17 mouse cellular contexts compared by ENCODE assay signal in the genomic region with DNA sequence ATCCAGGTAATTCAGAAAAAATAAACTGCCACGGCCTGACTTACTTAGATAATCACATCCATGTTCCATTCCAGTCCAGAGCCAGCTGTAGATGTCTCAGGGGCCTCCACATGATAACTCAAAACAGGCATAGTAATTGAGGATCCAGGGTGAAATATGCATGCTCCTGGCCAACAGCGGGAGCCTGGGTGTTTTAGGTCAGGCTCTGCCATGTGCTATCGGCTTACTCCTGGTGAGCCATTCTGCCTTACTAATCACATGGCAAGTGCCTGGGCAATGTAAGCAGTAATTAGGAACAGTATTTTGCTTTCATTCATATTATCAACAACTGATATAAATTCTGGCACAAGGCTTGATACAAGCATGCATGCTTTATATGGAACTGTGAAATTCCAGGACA. TPM values are rescaled to one million over a fixed set of nuclear protein-coding genes. Genes with fewer than 3 reads are reported as not detected.
DNase-seq lines count a peak whose midpoint lies in the region; ATAC-seq lines count a peak whose summit lies in the region.
"Had no signal": no experiment of that assay in that cellular context is flagged by ENCODE, and none has a peak within 500 bp of the region (broad histone marks: within the 10 kb centered on the region; RNA-seq: fewer than 3 reads in every experiment).

No protein-coding gene starts in this region.

- peak; percentile 50; the same call in 1 of the 2 replicates for ATAC-seq in neural tube, embryonic 13.5 days (ENCODE audit: low read depth)
- peak; percentile 86 for ATAC-seq in heart, embryonic 15.5 days (replicated peaks; ENCODE audit: insufficient number of reproducible peaks, insufficient read depth, low FRiP score, low read depth)
- ATAC-seq: intestine, postnatal 0 days had no signal

- H3K27ac ChIP-seq in neural tube, embryonic 13.5 days (replicated peaks), result no peak overlapping the region
- peak overlapping the region; percentile 80 for H3K27ac ChIP-seq in heart, embryonic 15.5 days
- H3K27ac ChIP-seq: forebrain, embryonic 12.5 days; hindbrain, embryonic 14.5 days; lung, embryonic 15.5 days had no signal

- peak; percentile 19 to 21 for DNase-seq in cerebellum, postnatal 10 days
- no peak for DNase-seq in cerebellum, adult 9-11 months
- DNase-seq in neural tube, embryonic 10.5 days (ENCODE audit: extremely low spot score, low spot score), result no peak
- no peak for DNase-seq in ovary, adult 18-20 months (ENCODE audit: low spot score)
- no peak for DNase-seq in spleen, postnatal 14 days (ENCODE audit: low spot score in 2 of 2)
- no peak for DNase-seq in kidney, postnatal 10 days
- DNase-seq: cerebellum, adult 18-20 months; layer of hippocampus, postnatal 36 days; liver; thymus, postnatal 36 days had no signal

- no peaks in the 10 kb centered on the region for H3K27me3 ChIP-seq in neural tube, embryonic 13.5 days
- no peaks in the 10 kb centered on the region for H3K27me3 ChIP-seq in heart, embryonic 15.5 days
- H3K27me3 ChIP-seq: CH12.LX; forebrain, embryonic 12.5 days; lung, embryonic 15.5 days had no signal

- peaks cover 17% of the 10 kb centered on the region for H3K4me1 ChIP-seq in neural tube, embryonic 13.5 days (replicated peaks)
- H3K4me1 ChIP-seq in heart, embryonic 15.5 days (replicated peaks), result peaks cover 15% of the 10 kb centered on the region

- H3K9ac ChIP-seq in neural tube, embryonic 13.5 days, result no peak overlapping the region
- H3K9ac ChIP-seq in heart, embryonic 15.5 days, result no peak overlapping the region
- H3K9ac ChIP-seq: forebrain, embryonic 12.5 days; hindbrain, embryonic 14.5 days; lung, embryonic 15.5 days had no signal

- no peaks in the 10 kb centered on the region for H3K9me3 ChIP-seq in neural tube, embryonic 13.5 days
- H3K9me3 ChIP-seq in heart, embryonic 15.5 days (replicated peaks), result no peaks in the 10 kb centered on the region
- H3K9me3 ChIP-seq: forebrain, embryonic 12.5 days; lung, embryonic 15.5 days had no signal

- WGBS in neural tube, embryonic 13.5 days, result 55% methylated on average over 3 of the region's 3 CpGs
- 25% methylated on average over 3 of the region's 3 CpGs for WGBS in heart, embryonic 15.5 days

- H3K4me2 ChIP-seq in neural tube, embryonic 13.5 days, result no peak overlapping the region
- 0 out of 2 replicates have a peak overlapping the region, but pooled peaks have one; percentile 25 for H3K4me2 ChIP-seq in heart, embryonic 15.5 days
- H3K4me2 ChIP-seq: forebrain, embryonic 12.5 days; hindbrain, embryonic 14.5 days; lung, embryonic 15.5 days had no signal

- no peak overlapping the region for H3K4me3 ChIP-seq in neural tube, embryonic 13.5 days
- no peak overlapping the region for H3K4me3 ChIP-seq in heart, embryonic 15.5 days
- H3K4me3 ChIP-seq: forebrain, embryonic 12.5 days; lung, embryonic 15.5 days had no signal

- H3K36me3 ChIP-seq in neural tube, embryonic 13.5 days, result no peaks in the 10 kb centered on the region
- no peaks in the 10 kb centered on the region for H3K36me3 ChIP-seq in heart, embryonic 15.5 days
- H3K36me3 ChIP-seq: forebrain, embryonic 12.5 days; lung, embryonic 15.5 days had no signal

RNA-seq across cellular contexts. Expression of a gene that starts 57.2 kb away (rescaled TPM):
- 2.2 and 2.5 TPM in 2 replicates for polyA plus RNA-seq in neural tube, embryonic 13.5 days (2015; fragmentation: Nextera tagmentation; extraction: Ambion mirVana)
- polyA plus RNA-seq in heart, embryonic 15.5 days (2015; fragmentation: Nextera tagmentation; extraction: Ambion mirVana), result 9.3 and 10.0 TPM in 2 replicates

RNA-seq across cellular contexts. Expression of a gene that starts 57.3 kb away (rescaled TPM):
- 20.6 and 21.3 TPM in 2 replicates for polyA plus RNA-seq in neural tube, embryonic 13.5 days (2015; fragmentation: Nextera tagmentation; extraction: Ambion mirVana)
- polyA plus RNA-seq in heart, embryonic 15.5 days (2015; fragmentation: Nextera tagmentation; extraction: Ambion mirVana), result 25.8 and 26.1 TPM in 2 replicates

Comparison
In these comparisons a context has a peak if more than half of its experiments do, and no peak if none do; other contexts are left out.
1. DNase-seq: peak in cerebellum, postnatal 10 days (2 of 2); none in cerebellum, adult 9-11 months (single experiment), neural tube, embryonic 10.5 days (single experiment), ovary, adult 18-20 months (single experiment), spleen, postnatal 14 days (0 of 2) and kidney, postnatal 10 days (single experiment).